Mouse (Mus musculus): ENCODE measurements around the gene Cers4. TPM values are rescaled to one million over a fixed set of nuclear protein-coding genes. Genes with fewer than 3 reads are reported as not detected.

Gene Cers4
- polyA plus RNA-seq (2014; fragmentation: Nextera tagmentation; extraction: Ambion mirVana): 26.0 and 34.9 TPM in 2 replicates

DNA sequence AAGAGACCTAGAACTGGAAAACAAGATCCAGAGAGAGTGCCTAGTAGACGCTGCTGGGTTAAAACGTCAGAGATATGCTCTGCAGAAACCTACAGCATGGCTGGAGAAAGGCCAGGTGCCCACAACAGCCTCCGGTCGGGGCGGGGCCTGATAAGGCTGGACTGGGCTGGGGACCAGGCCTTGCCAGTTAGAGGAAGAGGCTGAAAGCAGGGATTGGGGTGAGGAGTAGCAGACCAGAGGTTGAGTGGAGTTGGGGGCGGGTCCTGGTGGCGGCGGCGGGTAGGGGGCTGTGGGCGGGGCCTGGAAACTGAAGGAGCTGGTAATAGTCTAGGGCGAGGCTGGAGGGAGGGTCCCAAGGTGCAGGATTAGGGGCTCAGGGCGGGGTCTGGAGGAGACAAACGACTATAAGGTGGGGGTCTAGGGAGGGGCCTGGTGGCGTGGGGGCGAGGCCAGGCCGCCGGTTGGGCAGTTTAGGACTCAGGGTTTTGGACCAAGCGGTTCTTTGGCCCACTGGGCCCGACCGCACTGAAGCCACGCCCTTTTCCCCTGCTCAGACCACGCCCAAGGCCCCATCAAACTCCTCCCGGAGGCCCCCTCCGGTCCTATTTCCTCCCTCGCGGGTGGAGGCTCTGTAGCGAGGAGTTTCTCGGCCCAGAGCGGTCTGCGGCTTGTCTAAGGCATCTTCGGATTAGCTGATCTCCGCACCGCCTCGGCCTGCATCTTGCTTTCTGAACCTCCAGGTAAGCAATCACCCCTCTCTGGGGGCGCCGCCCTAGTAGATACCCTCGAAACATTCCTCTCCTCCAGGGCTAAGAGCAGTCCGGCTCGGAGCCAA is at the start of gene Cers4:
TSS of gene Cers4 (plus strand) at position 176 of the 835 bp plus-strand sequence.
- Histone ChIP-seq H3K27me3 (ENCODE audit: control insufficient read depth, insufficient read depth, low read length) (no peaks in the 10 kb centered on the region), H3K4me2 (peak within 1 kb of the TSS; percentile 58), H3K36me3 (ENCODE audit: control insufficient read depth, insufficient read depth, low read length) (0 out of 2 replicates have a peak, but pooled peaks cover 2% of the 10 kb centered on the region), H3K9ac (ENCODE audit: low read depth, low read length) (peak within 1 kb of the TSS; percentile 62), H3K4me3 (ENCODE audit: low read depth, low read length) (peak within 1 kb of the TSS; percentile 52), H3K4me1 (ENCODE audit: control insufficient read depth, insufficient read depth, low read length) (peaks cover 19% of the 10 kb centered on the region), H3K27ac (ENCODE audit: low read depth, low read length) (peak within 1 kb of the TSS; percentile 82), H3K9me3 (replicated peaks; ENCODE audit: control insufficient read depth, low read length) (no peaks in the 10 kb centered on the region)
- ATAC-seq (replicated peaks; ENCODE audit: insufficient number of reproducible peaks, low FRiP score, low TSS enrichment): peak; percentile 90
- WGBS (ENCODE audit: insufficient replicate concordance): under 1% methylated on average over 38 of the region's 39 CpGs

DNA sequence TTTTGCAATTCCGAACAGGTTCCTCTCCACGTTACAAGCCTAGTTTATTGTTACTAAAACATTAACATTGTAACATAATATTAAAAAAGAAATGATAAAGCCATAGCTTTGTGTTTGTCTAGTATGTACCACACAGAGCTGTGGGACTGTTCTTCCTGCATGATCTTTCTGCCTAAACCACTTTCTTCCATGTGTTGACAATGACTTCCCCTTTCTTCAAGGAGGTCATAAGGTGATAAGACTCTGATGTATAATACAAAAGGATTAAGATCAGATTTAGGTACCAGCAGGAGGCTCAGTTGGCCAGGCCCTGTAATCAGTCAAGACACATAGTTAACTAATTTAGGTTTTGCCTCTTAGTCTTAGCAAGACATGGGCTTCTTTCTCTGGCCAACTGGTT is 34.7 kb upstream of the Cers4 start:
- Histone ChIP-seq H3K4me3 (ENCODE audit: low read depth, low read length) (no peak overlapping the region), H3K4me1 (ENCODE audit: control insufficient read depth, insufficient read depth, low read length) (no peaks in the 10 kb centered on the region), H3K36me3 (ENCODE audit: control insufficient read depth, insufficient read depth, low read length) (no peaks in the 10 kb centered on the region), H3K4me2 (no peak overlapping the region), H3K9me3 (replicated peaks; ENCODE audit: control insufficient read depth, low read length) (no peaks in the 10 kb centered on the region), H3K27me3 (ENCODE audit: control insufficient read depth, insufficient read depth, low read length) (no peaks in the 10 kb centered on the region), H3K27ac (ENCODE audit: low read depth, low read length) (no peak overlapping the region), H3K9ac (ENCODE audit: low read depth, low read length) (no peak overlapping the region)
- ATAC-seq (replicated peaks; ENCODE audit: insufficient number of reproducible peaks, low FRiP score, low TSS enrichment): no peak
- 76% methylated on average over 2 of the region's 2 CpGs for WGBS (ENCODE audit: insufficient replicate concordance)

DNA sequence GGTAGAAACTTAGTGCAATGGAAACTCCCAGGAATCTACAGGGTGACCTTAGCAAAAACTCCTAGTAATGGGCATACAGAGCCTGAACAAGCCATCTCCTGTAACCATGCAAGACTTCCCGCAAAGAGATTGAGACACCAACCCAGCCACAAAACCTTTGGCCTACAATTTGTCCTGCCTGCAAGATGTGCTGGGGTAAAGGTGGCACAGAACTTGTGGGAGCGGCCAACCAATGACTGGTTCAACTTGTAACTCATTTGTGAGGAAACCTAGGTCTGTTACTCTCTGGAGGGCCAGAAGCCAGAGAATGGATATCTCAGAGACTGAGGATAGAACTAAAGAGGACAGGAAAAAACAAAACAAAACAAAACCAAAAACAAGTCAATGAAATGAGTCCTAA is 29.8 kb upstream of the Cers4 start:
- no peaks in the 10 kb centered on the region for H3K4me1 ChIP-seq (ENCODE audit: control insufficient read depth, insufficient read depth, low read length)
- no peak overlapping the region for H3K4me2 ChIP-seq
- H3K9me3 ChIP-seq (replicated peaks; ENCODE audit: control insufficient read depth, low read length): no peaks in the 10 kb centered on the region
- H3K36me3 ChIP-seq (ENCODE audit: control insufficient read depth, insufficient read depth, low read length): no peaks in the 10 kb centered on the region
- 78% methylated on average over 2 of the region's 2 CpGs for WGBS (ENCODE audit: insufficient replicate concordance)
- no peaks in the 10 kb centered on the region for H3K27me3 ChIP-seq (ENCODE audit: control insufficient read depth, insufficient read depth, low read length)
- H3K9ac ChIP-seq (ENCODE audit: low read depth, low read length): no peak overlapping the region
- H3K4me3 ChIP-seq (ENCODE audit: low read depth, low read length): no peak overlapping the region
- H3K27ac ChIP-seq (ENCODE audit: low read depth, low read length): no peak overlapping the region
- no peak for ATAC-seq (replicated peaks; ENCODE audit: insufficient number of reproducible peaks, low FRiP score, low TSS enrichment)

DNA sequence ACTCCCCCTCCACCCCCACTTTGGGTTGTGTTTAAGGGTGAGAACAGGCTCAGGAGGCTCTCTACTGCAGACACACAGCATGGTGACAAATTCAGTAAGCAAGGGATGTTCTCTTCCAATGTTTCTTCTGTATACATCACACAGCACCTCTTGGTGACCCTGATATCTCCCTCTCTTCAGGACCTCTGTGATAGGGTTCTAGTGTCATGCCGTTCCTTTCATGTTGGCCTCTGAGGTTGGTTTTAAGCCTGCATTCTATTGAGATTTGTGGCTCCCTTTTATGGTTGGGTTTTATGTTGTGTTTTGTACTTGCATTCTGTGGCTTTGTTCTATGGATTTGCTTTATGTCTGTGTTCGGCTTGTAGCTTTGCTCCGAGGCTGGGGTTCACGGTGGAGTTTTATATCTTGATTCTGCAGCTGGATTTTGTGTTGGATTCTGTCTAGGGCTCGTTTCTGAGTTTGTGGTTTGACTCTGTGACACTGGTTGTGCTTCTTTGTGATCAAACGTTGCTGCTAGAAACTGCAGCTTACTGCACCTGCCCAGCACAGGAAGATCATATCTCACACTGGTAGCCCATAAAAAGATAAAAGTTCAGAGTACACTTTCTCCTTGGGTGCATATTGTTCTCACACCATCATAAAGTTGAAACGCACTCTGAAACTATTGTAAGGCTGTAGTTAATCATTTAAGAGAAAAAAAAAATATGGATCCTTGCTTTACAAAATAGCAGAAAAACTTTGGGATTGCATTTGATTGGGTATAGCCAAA is 18.2 kb upstream of the Cers4 start:
- no peak overlapping the region for H3K4me3 ChIP-seq (ENCODE audit: low read depth, low read length)
- no peaks in the 10 kb centered on the region for H3K27me3 ChIP-seq (ENCODE audit: control insufficient read depth, insufficient read depth, low read length)
- no peak overlapping the region for H3K27ac ChIP-seq (ENCODE audit: low read depth, low read length)
- no peaks in the 10 kb centered on the region for H3K36me3 ChIP-seq (ENCODE audit: control insufficient read depth, insufficient read depth, low read length)
- no peak overlapping the region for H3K4me2 ChIP-seq
- no peaks in the 10 kb centered on the region for H3K9me3 ChIP-seq (replicated peaks; ENCODE audit: control insufficient read depth, low read length)
- no peaks in the 10 kb centered on the region for H3K4me1 ChIP-seq (ENCODE audit: control insufficient read depth, insufficient read depth, low read length)
- no peak for ATAC-seq (replicated peaks; ENCODE audit: insufficient number of reproducible peaks, low FRiP score, low TSS enrichment)
- H3K9ac ChIP-seq (ENCODE audit: low read depth, low read length): no peak overlapping the region
- 73% methylated on average over 7 of the region's 7 CpGs for WGBS (ENCODE audit: insufficient replicate concordance)

DNA sequence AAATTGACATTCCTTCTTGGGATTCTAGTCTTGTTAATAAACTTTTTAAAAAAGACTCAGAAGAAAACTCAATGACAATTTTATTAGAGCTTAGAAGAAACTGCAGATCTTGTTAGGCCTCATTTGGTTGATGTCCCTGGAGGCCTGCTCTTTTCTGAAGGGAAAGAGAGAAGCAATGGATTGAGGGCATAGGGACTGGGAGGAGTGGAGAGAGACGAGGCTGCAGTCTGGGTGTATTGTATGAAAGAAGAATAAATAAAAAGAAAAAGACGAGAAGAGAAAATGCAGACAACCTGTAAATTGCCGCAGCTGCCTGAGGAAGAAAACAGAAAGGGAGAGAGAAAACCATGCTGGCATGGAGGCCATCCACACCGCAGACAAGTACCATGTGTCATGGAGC is 11.7 kb upstream of the Cers4 start:
- H3K9ac ChIP-seq (ENCODE audit: low read depth, low read length): no peak overlapping the region
- no peak overlapping the region for H3K4me3 ChIP-seq (ENCODE audit: low read depth, low read length)
- H3K27ac ChIP-seq (ENCODE audit: low read depth, low read length): no peak overlapping the region
- H3K4me1 ChIP-seq (ENCODE audit: control insufficient read depth, insufficient read depth, low read length): no peaks in the 10 kb centered on the region
- H3K27me3 ChIP-seq (ENCODE audit: control insufficient read depth, insufficient read depth, low read length): no peaks in the 10 kb centered on the region
- H3K4me2 ChIP-seq: no peak overlapping the region
- no peaks in the 10 kb centered on the region for H3K9me3 ChIP-seq (replicated peaks; ENCODE audit: control insufficient read depth, low read length)
- WGBS (ENCODE audit: insufficient replicate concordance): 79% methylated on average over 4 of the region's 4 CpGs
- no peak for ATAC-seq (replicated peaks; ENCODE audit: insufficient number of reproducible peaks, low FRiP score, low TSS enrichment)
- no peaks in the 10 kb centered on the region for H3K36me3 ChIP-seq (ENCODE audit: control insufficient read depth, insufficient read depth, low read length)

DNA sequence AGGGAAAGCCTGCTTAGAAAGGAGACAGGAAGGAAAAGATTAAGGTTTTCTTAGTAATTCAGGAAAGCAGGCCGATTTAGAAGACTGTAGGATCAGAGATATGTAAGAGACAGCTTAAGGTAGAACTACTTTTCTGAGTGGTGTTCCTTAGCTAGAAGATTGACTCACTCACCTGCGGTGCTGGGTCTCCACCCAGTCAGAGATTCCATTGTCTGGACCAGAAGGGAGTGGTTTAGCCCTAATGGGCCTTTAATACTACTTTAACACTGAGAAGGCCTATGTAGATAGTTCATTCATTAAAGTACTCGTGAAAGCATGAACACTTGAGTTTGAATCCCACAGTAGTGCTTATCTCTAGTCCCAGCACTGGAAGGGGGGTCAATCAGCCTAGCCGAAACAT is 11.2 kb upstream of the Cers4 start:
- no peak for ATAC-seq (replicated peaks; ENCODE audit: insufficient number of reproducible peaks, low FRiP score, low TSS enrichment)
- Histone ChIP-seq H3K4me2 (no peak overlapping the region), H3K9me3 (replicated peaks; ENCODE audit: control insufficient read depth, low read length) (no peaks in the 10 kb centered on the region), H3K4me1 (ENCODE audit: control insufficient read depth, insufficient read depth, low read length) (no peaks in the 10 kb centered on the region), H3K36me3 (ENCODE audit: control insufficient read depth, insufficient read depth, low read length) (no peaks in the 10 kb centered on the region), H3K9ac (ENCODE audit: low read depth, low read length) (no peak overlapping the region), H3K27ac (ENCODE audit: low read depth, low read length) (no peak overlapping the region), H3K4me3 (ENCODE audit: low read depth, low read length) (no peak overlapping the region), H3K27me3 (ENCODE audit: control insufficient read depth, insufficient read depth, low read length) (no peaks in the 10 kb centered on the region)
- 59% methylated on average over 4 of the region's 4 CpGs for WGBS (ENCODE audit: insufficient replicate concordance)

DNA sequence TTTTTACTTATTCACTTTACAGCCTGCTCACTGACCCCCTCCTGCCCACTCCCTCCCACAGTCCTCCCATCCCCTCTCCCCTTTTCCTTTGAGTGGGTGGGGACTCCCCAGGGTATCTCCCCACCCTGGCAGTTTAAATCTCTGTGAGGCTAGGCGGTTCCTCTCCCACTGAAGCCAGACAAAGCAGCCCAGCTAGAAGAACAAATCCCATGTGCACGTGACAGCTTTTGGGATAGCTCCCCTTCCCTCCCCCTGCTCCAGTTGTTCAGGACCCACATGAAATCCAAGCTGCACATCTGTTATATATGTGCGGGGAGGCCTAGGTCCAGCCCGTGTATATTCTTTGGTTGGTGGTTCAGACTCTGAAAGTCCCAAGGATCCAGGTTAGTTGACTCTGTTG is 10.3 kb upstream of the Cers4 start:
- H3K4me3 ChIP-seq (ENCODE audit: low read depth, low read length): no peak overlapping the region
- H3K9me3 ChIP-seq (replicated peaks; ENCODE audit: control insufficient read depth, low read length): no peaks in the 10 kb centered on the region
- WGBS (ENCODE audit: insufficient replicate concordance): 75% methylated on average over 4 of the region's 4 CpGs
- H3K36me3 ChIP-seq (ENCODE audit: control insufficient read depth, insufficient read depth, low read length): no peaks in the 10 kb centered on the region
- ATAC-seq (replicated peaks; ENCODE audit: insufficient number of reproducible peaks, low FRiP score, low TSS enrichment): no peak
- H3K9ac ChIP-seq (ENCODE audit: low read depth, low read length): no peak overlapping the region
- no peak overlapping the region for H3K4me2 ChIP-seq
- no peak overlapping the region for H3K27ac ChIP-seq (ENCODE audit: low read depth, low read length)
- H3K27me3 ChIP-seq (ENCODE audit: control insufficient read depth, insufficient read depth, low read length): no peaks in the 10 kb centered on the region
- no peaks in the 10 kb centered on the region for H3K4me1 ChIP-seq (ENCODE audit: control insufficient read depth, insufficient read depth, low read length)

DNA sequence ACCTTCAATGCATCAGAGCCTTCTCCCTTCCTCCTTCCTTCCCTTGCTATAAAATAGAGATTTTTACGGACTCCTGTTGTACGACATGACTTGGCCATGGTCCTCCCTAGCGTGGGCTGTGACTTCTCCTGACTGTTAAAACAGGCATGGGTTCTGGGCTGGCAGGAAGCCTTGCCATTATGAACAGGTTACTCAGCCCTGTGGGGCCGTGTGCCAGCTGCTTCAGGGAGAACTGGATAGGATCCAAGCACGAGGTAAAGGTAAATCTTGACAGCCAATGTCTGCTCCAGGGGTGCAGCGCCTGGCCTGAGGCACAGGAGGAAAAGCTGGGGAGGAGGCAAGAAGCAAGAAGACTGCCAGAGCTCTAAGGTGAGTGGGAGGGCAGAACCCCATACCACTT is 9.5 kb upstream of the Cers4 start:
- WGBS (ENCODE audit: insufficient replicate concordance): 78% methylated on average over 6 of the region's 6 CpGs
- Histone ChIP-seq H3K36me3 (ENCODE audit: control insufficient read depth, insufficient read depth, low read length) (no peaks in the 10 kb centered on the region), H3K9ac (ENCODE audit: low read depth, low read length) (no peak overlapping the region), H3K4me3 (ENCODE audit: low read depth, low read length) (no peak overlapping the region), H3K4me2 (no peak overlapping the region), H3K27ac (ENCODE audit: low read depth, low read length) (no peak overlapping the region), H3K9me3 (replicated peaks; ENCODE audit: control insufficient read depth, low read length) (no peaks in the 10 kb centered on the region), H3K27me3 (ENCODE audit: control insufficient read depth, insufficient read depth, low read length) (no peaks in the 10 kb centered on the region), H3K4me1 (ENCODE audit: control insufficient read depth, insufficient read depth, low read length) (no peaks in the 10 kb centered on the region)
- no peak for ATAC-seq (replicated peaks; ENCODE audit: insufficient number of reproducible peaks, low FRiP score, low TSS enrichment)

Measured in heart, embryonic 11.5 days (tissue).